Mouse (Mus musculus) embryonic facial prominence, embryonic 12.5 days (tissue): Measurements from ENCODE around the gene Bdp1. TPM values are rescaled to one million over a fixed set of nuclear protein-coding genes. Genes with fewer than 3 reads are reported as not detected.

ENCODE experiments used
- ATAC-seq: fragments of 200-750 bp; cut with Nextera tagmentation; 2 replicates; pipeline ENCODE4 v1.8.0; 2017; ENCODE audit not compliant: insufficient number of reproducible peaks, insufficient read depth, low FRiP score, low TSS enrichment
- H3K27ac ChIP-seq: fragments of 300-500 bp; sonication (generic); 2 replicates; pipeline ENCODE4 v1.5.1; 2016; ENCODE audit warnings: mild to moderate bottlenecking
- H3K27me3 ChIP-seq: fragments of 300-500 bp; sonication (generic); 2 replicates; pipeline ENCODE4 v1.6.1; 2016; ENCODE audit warnings: mild to moderate bottlenecking, moderate library complexity
- H3K36me3 ChIP-seq: fragments of 300-500 bp; sonication (generic); 2 replicates; pipeline ENCODE4 v1.6.1; 2016; ENCODE audit warnings: mild to moderate bottlenecking
- H3K4me1 ChIP-seq: fragments of 300-500 bp; sonication (generic); 2 replicates; pipeline ENCODE4 v1.6.1; 2016
- H3K4me2 ChIP-seq: fragments of 300-500 bp; sonication (generic); replicated peaks from 2 replicates; pipeline ENCODE4 v1.6.1; 2016; ENCODE audit warnings: mild to moderate bottlenecking, moderate library complexity
- H3K4me3 ChIP-seq: fragments of 300-500 bp; sonication (generic); 2 replicates; pipeline ENCODE4 v1.5.1; 2016; ENCODE audit warnings: mild to moderate bottlenecking
- H3K9ac ChIP-seq: fragments of 300-500 bp; sonication (generic); 2 replicates; pipeline ENCODE4 v1.6.1; 2016; ENCODE audit warnings: mild to moderate bottlenecking, moderate library complexity
- H3K9me3 ChIP-seq: fragments of 300-500 bp; sonication (generic); 2 replicates; pipeline ENCODE4 v1.6.1; 2016; ENCODE audit warnings: mild to moderate bottlenecking, moderate library complexity
- WGBS: fragments of 180-500 bp; shearing (Covaris S2); methylation state at CpG from one replicate; pipeline ENCODE4 v1.1.7; 2016; 5-methylcytosine and 5-hydroxymethylcytosine counted together
- polyA plus RNA-seq: library from polyadenylated mRNA; unstranded; fragments of >200 nt; fragmentation: Nextera tagmentation; extraction: Ambion mirVana; gene quantifications from 2 replicates; pipeline ENCODE4 v1.2.1, GENCODE M21; 2016

The Bdp1 gene
- 33.6 and 35.6 TPM in 2 replicates for polyA plus RNA-seq

GRCm38 (mm10) chr13:100103748-100104254 lies at the start of gene Bdp1:
TSS of gene Bdp1 (minus strand) at chr13:100104070.
- H3K4me1 ChIP-seq: peaks cover 11% of the 10 kb centered on the region
- H3K27ac ChIP-seq: peak within 1 kb of the TSS; percentile 86
- H3K9me3 ChIP-seq: no peaks in the 10 kb centered on the region
- H3K36me3 ChIP-seq: no peaks in the 10 kb centered on the region
- no peaks in the 10 kb centered on the region for H3K27me3 ChIP-seq
- WGBS: under 1% methylated on average over 43 of the region's 44 CpGs
- peak within 1 kb of the TSS; percentile 85 for H3K4me2 ChIP-seq
- H3K4me3 ChIP-seq: peak within 1 kb of the TSS; percentile 99
- ATAC-seq: peak; percentile 43; the same call in 1 of the 2 replicates
- peak within 1 kb of the TSS; percentile 89 for H3K9ac ChIP-seq

DNA sequence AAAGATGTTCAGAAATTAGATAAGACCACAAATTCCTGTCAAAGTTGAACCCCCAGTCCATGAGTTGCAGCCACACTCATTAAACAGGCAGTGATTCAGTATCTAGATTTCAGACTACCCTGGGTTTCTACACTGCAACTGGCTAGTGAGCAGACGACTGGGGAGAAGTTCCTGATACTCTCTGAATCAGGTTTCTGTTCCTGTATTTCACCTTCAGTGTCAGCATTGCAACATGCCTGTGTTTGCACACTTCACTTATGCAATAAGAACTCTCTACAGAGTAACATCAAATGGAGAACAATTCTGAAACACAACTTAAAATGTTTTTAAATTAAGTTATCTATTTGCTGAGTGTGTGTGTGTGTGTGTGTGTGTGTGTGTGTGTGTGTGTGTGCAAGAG lies 48.8 kb upstream of the Bdp1 start:
- Histone ChIP-seq H3K9ac (no peak overlapping the region), H3K4me2 (no peak overlapping the region), H3K4me3 (no peak overlapping the region), H3K27me3 (no peaks in the 10 kb centered on the region), H3K4me1 (no peaks in the 10 kb centered on the region), H3K27ac (no peak overlapping the region), H3K9me3 (no peaks in the 10 kb centered on the region), H3K36me3 (no peaks in the 10 kb centered on the region)
- ATAC-seq: no peak
- WGBS: 60% methylated on average over 1 of the region's 1 CpGs

- no peak for ATAC-seq
- Histone ChIP-seq H3K9me3 (no peaks in the 10 kb centered on the region), H3K9ac (no peak overlapping the region), H3K4me2 (no peak overlapping the region), H3K27ac (no peak overlapping the region), H3K36me3 (peaks cover 22% of the 10 kb centered on the region), H3K27me3 (no peaks in the 10 kb centered on the region), H3K4me1 (no peaks in the 10 kb centered on the region), H3K4me3 (no peak overlapping the region)
- 81% methylated on average over 8 of the region's 8 CpGs for WGBS
Observed at GRCm38 (mm10) chr13:100141646-100142314, 37.9 kb upstream of the Bdp1 start.

GRCm38 (mm10) chr13:100125258-100125643 lies 21.4 kb upstream of the Bdp1 start:
- Histone ChIP-seq H3K27ac (no peak overlapping the region), H3K27me3 (no peaks in the 10 kb centered on the region), H3K9me3 (no peaks in the 10 kb centered on the region), H3K4me1 (peaks cover 10% of the 10 kb centered on the region), H3K36me3 (peaks cover 29% of the 10 kb centered on the region), H3K9ac (peak overlapping the region; percentile 85), H3K4me3 (peak overlapping the region; percentile 96), H3K4me2 (peak overlapping the region; percentile 93)
- 3% methylated on average over 10 of the region's 10 CpGs for WGBS
- no peak for ATAC-seq

DNA sequence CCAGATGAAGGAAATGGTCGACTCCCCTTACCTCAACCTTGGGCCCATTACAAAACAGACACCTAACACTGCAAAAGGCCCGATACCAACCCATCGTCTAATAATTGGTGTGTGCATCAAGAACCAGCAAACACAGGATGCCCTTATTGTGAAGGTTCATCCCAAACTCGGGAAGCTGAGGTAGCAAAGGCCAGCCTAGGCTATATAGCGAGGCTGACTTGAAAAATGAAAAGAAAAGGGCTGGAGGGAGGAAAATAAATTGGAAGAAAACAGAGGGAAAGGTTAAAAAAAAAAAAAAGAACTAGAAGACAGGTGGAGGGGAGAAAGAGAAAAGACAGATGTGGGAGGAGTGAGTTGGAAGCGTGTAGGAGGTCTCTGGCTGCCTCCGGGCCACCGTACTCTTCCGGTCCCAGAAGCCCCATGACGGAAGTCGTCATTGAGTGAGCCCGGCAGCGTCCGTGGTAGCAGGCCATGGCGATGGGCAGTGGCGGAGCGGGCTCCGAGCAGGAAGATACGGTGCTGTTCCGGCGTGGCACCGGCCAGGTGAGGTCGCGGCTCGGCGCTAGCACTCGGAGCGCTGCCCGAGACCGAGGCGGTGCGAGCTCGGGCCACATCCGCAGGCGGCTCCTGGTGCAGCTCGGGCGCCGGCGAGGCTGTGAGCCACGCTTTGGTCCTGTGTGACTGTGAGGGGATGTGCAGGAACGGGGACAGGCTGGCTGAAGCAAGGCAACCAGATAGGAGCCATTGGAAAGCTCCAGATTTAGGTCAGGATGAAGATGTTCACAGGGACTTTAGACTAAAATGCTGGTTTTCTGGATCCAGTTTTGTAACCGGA lies 20.8 kb upstream of the Bdp1 start, which contains the start of gene Smn1:
Gene Smn1 (plus strand): TSS at position 430 of the 835 bp plus-strand sequence.
- 4% methylated on average over 42 of the region's 42 CpGs for WGBS
- Histone ChIP-seq H3K9ac (peak within 1 kb of the TSS; percentile 85), H3K9me3 (no peaks in the 10 kb centered on the region), H3K36me3 (peaks cover 27% of the 10 kb centered on the region), H3K27ac (no peak within 1 kb of the TSS), H3K27me3 (no peaks in the 10 kb centered on the region), H3K4me2 (peak within 1 kb of the TSS; percentile 93), H3K4me1 (peaks cover 10% of the 10 kb centered on the region), H3K4me3 (peak within 1 kb of the TSS; percentile 96)
- peak; percentile 96 for ATAC-seq

DNA sequence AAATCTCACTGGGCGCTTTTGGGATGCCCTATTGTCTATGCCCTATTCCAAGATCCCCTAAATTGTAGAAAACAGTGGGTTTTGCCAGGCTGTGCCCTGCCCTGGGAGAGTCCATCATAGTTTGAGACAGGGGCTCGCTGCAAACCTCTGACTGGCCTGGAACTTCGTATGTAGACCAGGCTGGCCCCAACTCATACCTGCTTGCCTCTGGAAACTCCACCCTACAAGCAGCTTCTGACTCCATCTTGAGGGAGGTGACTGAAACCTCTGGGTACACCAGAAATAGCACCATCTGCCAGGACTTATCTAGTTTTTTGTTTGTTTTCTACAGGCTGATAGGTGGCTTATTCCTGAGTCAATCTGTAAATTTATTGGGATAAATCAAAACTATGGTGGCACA lies 20.1 kb upstream of the Bdp1 start:
- no peak for ATAC-seq
- 82% methylated on average over 3 of the region's 3 CpGs for WGBS
- H3K27ac ChIP-seq: no peak overlapping the region

GRCm38 (mm10) chr13:100112218-100112972 lies 8.5 kb upstream of the Bdp1 start:
- no peak for ATAC-seq
- Histone ChIP-seq H3K36me3 (peaks cover 28% of the 10 kb centered on the region), H3K4me2 (no peak overlapping the region), H3K9me3 (no peaks in the 10 kb centered on the region), H3K4me1 (peaks cover 6% of the 10 kb centered on the region), H3K9ac (no peak overlapping the region), H3K4me3 (no peak overlapping the region), H3K27ac (no peak overlapping the region), H3K27me3 (no peaks in the 10 kb centered on the region)
- 52% methylated on average over 5 of the region's 5 CpGs for WGBS

More for the DNA sequence above, 20.1 kb upstream of the Bdp1 start:
- Histone ChIP-seq H3K9me3 (no peaks in the 10 kb centered on the region), H3K4me1 (peaks cover 10% of the 10 kb centered on the region), H3K4me2 (peak overlapping the region; percentile 93), H3K4me3 (peak overlapping the region; percentile 96), H3K36me3 (peaks cover 21% of the 10 kb centered on the region), H3K27me3 (no peaks in the 10 kb centered on the region), H3K9ac (no peak overlapping the region)

GRCm38 (mm10) chr13:100107652-100108472 lies 4.0 kb upstream of the Bdp1 start, which contains the start of gene Serf1:
TSS of gene Serf1 (plus strand) at chr13:100108012.
- Histone ChIP-seq H3K4me1 (peaks cover 6% of the 10 kb centered on the region), H3K27me3 (no peaks in the 10 kb centered on the region), H3K4me2 (peak within 1 kb of the TSS; percentile 86), H3K27ac (peak within 1 kb of the TSS; percentile 77), H3K4me3 (peak within 1 kb of the TSS; percentile 75), H3K9me3 (no peaks in the 10 kb centered on the region), H3K9ac (peak within 1 kb of the TSS; percentile 75), H3K36me3 (peaks cover 11% of the 10 kb centered on the region; the same call in 1 of the 2 replicates)
- WGBS: under 1% methylated on average over 74 of the region's 76 CpGs
- ATAC-seq: peak; percentile 74

GRCm38 (mm10) chr13:100103052-100103658 lies 715 bp downstream of the Bdp1 start:
- Histone ChIP-seq H3K9me3 (no peaks in the 10 kb centered on the region), H3K9ac (peak overlapping the region; percentile 89), H3K4me1 (peaks cover 9% of the 10 kb centered on the region), H3K4me2 (peak overlapping the region; percentile 85), H3K27ac (peak overlapping the region; percentile 86), H3K4me3 (peak overlapping the region; percentile 99), H3K27me3 (no peaks in the 10 kb centered on the region), H3K36me3 (no peaks in the 10 kb centered on the region)
- ATAC-seq: no peak
- 5% methylated on average over 15 of the region's 15 CpGs for WGBS

- H3K9ac ChIP-seq: no peak overlapping the region
- peaks cover 9% of the 10 kb centered on the region for H3K4me1 ChIP-seq
- peaks cover 38% of the 10 kb centered on the region for H3K36me3 ChIP-seq
- ATAC-seq: no peak
- no peak overlapping the region for H3K4me2 ChIP-seq
- WGBS: 95% methylated on average over 6 of the region's 6 CpGs
- H3K27ac ChIP-seq: no peak overlapping the region
- no peaks in the 10 kb centered on the region for H3K27me3 ChIP-seq
- H3K4me3 ChIP-seq: no peak overlapping the region
- H3K9me3 ChIP-seq: no peaks in the 10 kb centered on the region
Observed at GRCm38 (mm10) chr13:100098808-100099207, 5.1 kb downstream of the Bdp1 start.
